Mouse (Mus musculus): ENCODE data around the gene Sgsm1.

GRCm38 (mm10) chr5:113249263-113249930 is 61.2 kb downstream of the Sgsm1 start:
- TF ChIP-seq CTCF (IDR thresholded peaks at IDR 0.05; ENCODE audit: borderline replicate concordance, control insufficient read depth, extremely low read depth, insufficient read depth, low read length, poor library complexity): no peak
- TF ChIP-seq POLR2A (IDR thresholded peaks at IDR 0.05; ENCODE audit: control insufficient read depth, extremely low read depth, insufficient read depth, low read length, poor library complexity): no peak
